Mouse (Mus musculus) kidney, embryonic 15.5 days (tissue): ENCODE measurements at regions not wholly inside any gene's neighbourhood (a gene's known extent, or its start where the extent isn't known, plus 50 kb on each side); places are given as distances from the start of the nearest gene placed in this dataset.

Source experiments
- ATAC-seq: fragments of 200-750 bp; cut with Nextera tagmentation; replicated peaks from 2 replicates; pipeline ENCODE4 v1.8.0; 2017; ENCODE audit warnings: moderate TSS enrichment; ENCODE audit not compliant: low FRiP score
- H3K27ac ChIP-seq: fragments of 300-500 bp; sonication (generic); 2 replicates; pipeline ENCODE4 v1.5.1; 2015; ENCODE audit warnings: mild to moderate bottlenecking, inconsistent platforms
- H3K27me3 ChIP-seq: fragments of 300-500 bp; sonication (generic); 2 replicates; pipeline ENCODE4 v1.6.1; 2015; ENCODE audit warnings: inconsistent platforms
- H3K36me3 ChIP-seq: fragments of 300-500 bp; sonication (generic); 2 replicates; pipeline ENCODE4 v1.6.1; 2015; ENCODE audit warnings: inconsistent platforms
- H3K4me1 ChIP-seq: fragments of 300-500 bp; sonication (generic); 2 replicates; pipeline ENCODE4 v1.6.1; 2015; ENCODE audit warnings: inconsistent platforms
- H3K4me2 ChIP-seq: fragments of 300-500 bp; sonication (generic); 2 replicates; pipeline ENCODE4 v1.6.1; 2015; ENCODE audit warnings: moderate library complexity, mild to moderate bottlenecking, inconsistent platforms
- H3K4me3 ChIP-seq: fragments of 300-500 bp; sonication (generic); replicated peaks from 2 replicates; pipeline ENCODE4 v1.5.1; 2015; ENCODE audit warnings: mild to moderate bottlenecking, inconsistent platforms
- H3K9ac ChIP-seq: fragments of 300-500 bp; sonication (generic); 2 replicates; pipeline ENCODE4 v1.6.1; 2015; ENCODE audit warnings: mild to moderate bottlenecking, inconsistent platforms
- H3K9me3 ChIP-seq: fragments of 300-500 bp; sonication (generic); replicated peaks from 2 replicates; pipeline ENCODE4 v1.6.1; 2016; ENCODE audit warnings: inconsistent platforms
- WGBS: fragments of 180-500 bp; shearing (Covaris S2); methylation state at CpG from one replicate; pipeline ENCODE4 v1.1.7; 2015; ENCODE audit warnings: mixed read lengths; 5-methylcytosine and 5-hydroxymethylcytosine counted together

DNA sequence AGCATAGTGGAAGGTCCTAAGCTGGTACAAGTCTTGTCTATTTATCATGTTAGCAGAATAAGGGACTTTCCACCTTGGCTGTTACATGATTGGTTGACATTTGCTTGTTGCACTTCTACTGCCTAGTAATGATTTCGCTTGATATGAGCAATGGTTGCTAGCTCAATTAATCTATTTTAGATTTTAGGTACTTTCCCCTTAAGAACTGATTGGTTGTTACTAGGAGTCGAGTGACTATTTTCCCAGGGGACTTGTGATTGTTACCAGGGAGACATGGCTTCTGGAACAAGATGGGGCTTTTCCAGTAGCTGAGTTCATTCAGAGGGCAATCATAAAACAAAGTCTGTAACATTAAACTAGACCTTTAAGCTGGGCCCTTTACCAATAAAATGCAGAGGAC, 100.9 kb downstream of the Nup35 start:
- no peak for ATAC-seq
- Histone ChIP-seq H3K4me1 (no peaks in the 10 kb centered on the region), H3K36me3 (no peaks in the 10 kb centered on the region), H3K27ac (no peak overlapping the region), H3K27me3 (no peaks in the 10 kb centered on the region), H3K9ac (no peak overlapping the region), H3K4me3 (no peak overlapping the region), H3K9me3 (no peaks in the 10 kb centered on the region), H3K4me2 (no peak overlapping the region)
- 46% methylated on average over 2 of the region's 2 CpGs for WGBS

DNA sequence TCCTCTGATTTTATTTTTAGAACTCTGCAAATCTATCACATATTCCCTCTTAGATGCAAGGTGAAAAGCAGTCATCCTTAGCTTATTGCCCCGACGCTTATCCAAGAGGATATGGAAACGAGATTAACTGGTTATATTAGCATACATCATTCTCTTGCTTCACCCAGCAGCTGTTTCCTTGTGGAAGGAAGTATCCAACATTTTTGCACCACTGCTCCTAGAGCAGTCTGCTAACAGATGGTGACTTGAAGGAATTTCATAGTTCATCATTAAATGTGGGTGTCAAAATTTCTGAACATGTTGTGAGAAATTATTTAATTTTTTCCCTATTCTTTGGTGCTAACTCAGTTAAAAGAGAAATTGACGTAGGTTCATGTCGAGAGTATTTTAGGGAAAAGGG, 107.0 kb downstream of the Nup35 start:
- Histone ChIP-seq H3K9me3 (no peaks in the 10 kb centered on the region), H3K36me3 (no peaks in the 10 kb centered on the region), H3K4me2 (no peak overlapping the region), H3K4me3 (no peak overlapping the region), H3K27me3 (no peaks in the 10 kb centered on the region), H3K27ac (no peak overlapping the region), H3K4me1 (no peaks in the 10 kb centered on the region), H3K9ac (no peak overlapping the region)
- 70% methylated on average over 5 of the region's 5 CpGs for WGBS
- ATAC-seq = no peak

DNA sequence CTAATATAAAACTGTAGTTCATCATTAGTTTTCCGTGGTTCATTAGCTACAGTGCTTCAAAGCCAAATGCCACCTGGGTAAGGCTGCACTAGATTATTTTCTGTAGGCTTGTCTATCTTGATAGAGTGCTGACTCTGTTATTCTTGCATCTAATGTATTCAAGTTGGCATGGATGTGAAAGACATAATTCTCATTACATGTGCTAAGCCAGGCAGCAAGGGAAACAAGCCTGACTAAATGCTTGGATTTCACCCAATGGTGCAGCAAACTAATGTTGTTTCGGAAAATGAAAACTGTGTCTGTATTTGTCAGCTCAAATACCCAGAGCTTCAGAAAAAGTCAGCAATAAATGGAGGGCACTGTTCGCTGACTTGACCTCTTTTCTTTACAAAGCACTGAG, 114.3 kb downstream of the Nup35 start:
- 87% methylated on average over 3 of the region's 3 CpGs for WGBS
- no peaks in the 10 kb centered on the region for H3K36me3 ChIP-seq
- H3K9me3 ChIP-seq = no peaks in the 10 kb centered on the region
- ATAC-seq = no peak
- no peaks in the 10 kb centered on the region for H3K27me3 ChIP-seq
- H3K4me2 ChIP-seq = no peak overlapping the region
- H3K4me1 ChIP-seq = no peaks in the 10 kb centered on the region
- no peak overlapping the region for H3K9ac ChIP-seq
- no peak overlapping the region for H3K4me3 ChIP-seq
- no peak overlapping the region for H3K27ac ChIP-seq

DNA sequence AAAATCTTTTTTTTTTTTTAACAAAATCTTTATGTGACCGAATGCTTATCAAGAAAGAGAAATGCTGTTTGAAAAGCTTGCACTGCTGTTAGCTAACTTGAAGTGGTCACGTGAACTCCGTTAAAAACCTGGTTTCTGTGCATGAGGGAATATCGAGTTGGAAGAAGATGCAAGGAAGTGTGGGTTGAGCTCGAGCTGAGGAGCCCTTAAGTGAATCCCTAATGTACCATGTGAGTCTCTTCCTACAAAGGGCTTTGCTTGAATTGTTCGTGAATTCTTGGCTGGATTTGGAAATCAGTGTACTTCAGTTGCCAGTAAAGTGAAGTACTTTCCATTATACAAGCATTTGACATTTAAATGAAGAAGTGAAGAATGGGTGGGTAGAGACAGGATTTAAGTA, 129.7 kb downstream of the Nup35 start:
- H3K4me1 ChIP-seq = no peaks in the 10 kb centered on the region
- H3K4me3 ChIP-seq = no peak overlapping the region
- H3K27ac ChIP-seq = no peak overlapping the region
- no peaks in the 10 kb centered on the region for H3K27me3 ChIP-seq
- no peaks in the 10 kb centered on the region for H3K36me3 ChIP-seq
- H3K4me2 ChIP-seq = no peak overlapping the region
- 82% methylated on average over 6 of the region's 6 CpGs for WGBS
- ATAC-seq = no peak
- H3K9me3 ChIP-seq = no peaks in the 10 kb centered on the region
- H3K9ac ChIP-seq = no peak overlapping the region

DNA sequence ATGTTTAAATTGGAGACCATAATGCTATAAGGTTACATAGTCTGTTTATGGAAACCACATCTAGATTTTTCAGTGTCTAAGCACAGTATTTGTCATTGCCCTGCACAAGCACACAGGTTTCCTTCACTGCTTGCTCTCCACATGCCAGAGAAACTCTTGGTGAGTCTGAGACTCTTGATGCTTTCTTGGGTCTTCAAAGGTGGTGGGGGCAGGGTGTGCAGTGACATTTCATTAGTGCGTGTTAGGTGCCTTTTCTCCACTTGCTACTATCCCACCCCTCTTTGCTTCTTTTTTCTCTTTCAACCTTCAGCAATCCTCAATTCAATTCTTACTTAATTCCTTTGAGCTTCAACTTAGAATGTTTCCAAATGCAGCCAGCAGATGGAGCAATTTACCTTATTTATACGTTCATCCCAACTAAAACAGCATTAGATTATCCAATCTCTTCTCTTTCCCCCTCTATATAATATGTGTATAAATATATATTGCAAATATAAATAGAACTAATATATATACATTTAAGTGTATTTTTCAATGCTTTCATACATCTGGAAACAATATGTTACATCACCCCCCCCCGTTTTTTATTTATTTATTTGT, 145.1 kb downstream of the Nup35 start:
- no peaks in the 10 kb centered on the region for H3K27me3 ChIP-seq
- no peaks in the 10 kb centered on the region for H3K9me3 ChIP-seq
- H3K27ac ChIP-seq = no peak overlapping the region
- no peak overlapping the region for H3K4me2 ChIP-seq
- no peaks in the 10 kb centered on the region for H3K36me3 ChIP-seq
- no peak for ATAC-seq
- H3K9ac ChIP-seq = no peak overlapping the region
- H3K4me1 ChIP-seq = no peaks in the 10 kb centered on the region
- WGBS = 36% methylated on average over 3 of the region's 3 CpGs
- H3K4me3 ChIP-seq = no peak overlapping the region

DNA sequence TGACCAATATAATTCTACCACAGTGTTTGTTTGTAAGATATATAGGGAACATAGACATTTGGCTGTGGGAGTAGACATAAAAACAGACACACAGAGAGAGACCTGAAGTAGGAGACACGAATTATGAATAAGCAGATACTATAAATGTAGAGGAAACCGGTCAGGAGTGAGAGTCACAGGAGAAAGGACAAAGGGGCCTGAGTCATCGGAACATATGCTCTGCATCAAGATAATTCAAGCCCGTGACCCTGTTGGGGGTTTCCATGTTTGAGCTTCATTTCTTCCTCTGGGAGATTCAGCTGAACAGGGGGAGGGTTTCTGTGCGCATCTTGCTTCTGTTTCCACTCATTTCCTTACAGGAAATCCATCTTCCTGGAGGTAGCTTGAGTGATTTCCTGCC, 154.1 kb downstream of the Nup35 start:
- 44% methylated on average over 5 of the region's 5 CpGs for WGBS
- 0 out of 2 replicates have a peak, but pooled peaks have one; percentile 33 for ATAC-seq
- no peaks in the 10 kb centered on the region for H3K9me3 ChIP-seq
- no peak overlapping the region for H3K4me3 ChIP-seq
- no peaks in the 10 kb centered on the region for H3K36me3 ChIP-seq
- H3K27ac ChIP-seq = no peak overlapping the region
- no peak overlapping the region for H3K9ac ChIP-seq
- H3K4me2 ChIP-seq = no peak overlapping the region
- H3K4me1 ChIP-seq = 0 out of 2 replicates have a peak, but pooled peaks cover 5% of the 10 kb centered on the region
- H3K27me3 ChIP-seq = no peaks in the 10 kb centered on the region

DNA sequence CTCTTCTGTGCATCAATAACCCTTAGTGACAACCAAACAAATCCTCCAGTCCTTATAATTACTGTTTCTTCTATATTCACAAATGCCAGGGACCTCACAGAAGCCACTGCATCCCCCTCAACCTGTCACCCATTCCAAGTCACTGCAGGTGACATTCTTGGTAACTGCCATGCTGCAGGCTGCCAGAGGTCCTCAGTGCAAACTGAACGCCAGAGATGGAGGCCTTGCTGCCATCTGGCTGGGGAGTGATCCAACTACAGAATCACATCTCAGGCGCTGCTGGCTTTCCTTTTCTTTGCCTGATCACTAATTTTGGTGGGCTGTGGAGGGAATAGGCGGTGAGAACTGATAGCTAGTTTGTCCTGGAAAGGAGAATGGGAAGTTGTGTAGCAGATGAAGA, 155.4 kb downstream of the Nup35 start:
- H3K36me3 ChIP-seq = no peaks in the 10 kb centered on the region
- H3K27ac ChIP-seq = no peak overlapping the region
- no peaks in the 10 kb centered on the region for H3K9me3 ChIP-seq
- no peak overlapping the region for H3K4me3 ChIP-seq
- H3K27me3 ChIP-seq = no peaks in the 10 kb centered on the region
- no peak for ATAC-seq
- no peak overlapping the region for H3K9ac ChIP-seq
- no peak overlapping the region for H3K4me2 ChIP-seq
- 0 out of 2 replicates have a peak, but pooled peaks cover 5% of the 10 kb centered on the region for H3K4me1 ChIP-seq
- 69% methylated on average over 3 of the region's 3 CpGs for WGBS

DNA sequence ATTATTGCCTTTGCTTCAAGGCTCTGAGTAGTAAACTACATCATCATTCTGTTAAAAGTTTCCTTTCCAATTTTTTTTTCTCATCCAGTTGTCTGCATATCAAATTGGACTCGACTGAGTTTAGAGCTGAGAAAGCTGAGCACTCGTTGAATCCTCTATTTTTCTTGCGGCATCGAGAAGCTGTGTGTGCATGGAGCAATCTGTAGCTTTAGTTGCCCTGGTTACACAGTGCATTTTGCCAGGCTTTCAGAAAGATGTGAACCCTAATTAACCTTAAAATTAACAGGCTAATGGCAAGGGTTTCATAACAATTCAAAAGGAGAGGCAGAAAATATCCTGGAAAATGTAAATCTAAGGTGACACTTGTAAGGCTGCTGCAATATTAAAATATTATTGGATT, 169.3 kb downstream of the Nup35 start:
- no peaks in the 10 kb centered on the region for H3K36me3 ChIP-seq
- H3K9me3 ChIP-seq = no peaks in the 10 kb centered on the region
- H3K27ac ChIP-seq = no peak overlapping the region
- no peaks in the 10 kb centered on the region for H3K27me3 ChIP-seq
- no peak for ATAC-seq
- no peaks in the 10 kb centered on the region for H3K4me1 ChIP-seq
- H3K4me3 ChIP-seq = no peak overlapping the region
- no peak overlapping the region for H3K9ac ChIP-seq
- no peak overlapping the region for H3K4me2 ChIP-seq
- 83% methylated on average over 4 of the region's 4 CpGs for WGBS

DNA sequence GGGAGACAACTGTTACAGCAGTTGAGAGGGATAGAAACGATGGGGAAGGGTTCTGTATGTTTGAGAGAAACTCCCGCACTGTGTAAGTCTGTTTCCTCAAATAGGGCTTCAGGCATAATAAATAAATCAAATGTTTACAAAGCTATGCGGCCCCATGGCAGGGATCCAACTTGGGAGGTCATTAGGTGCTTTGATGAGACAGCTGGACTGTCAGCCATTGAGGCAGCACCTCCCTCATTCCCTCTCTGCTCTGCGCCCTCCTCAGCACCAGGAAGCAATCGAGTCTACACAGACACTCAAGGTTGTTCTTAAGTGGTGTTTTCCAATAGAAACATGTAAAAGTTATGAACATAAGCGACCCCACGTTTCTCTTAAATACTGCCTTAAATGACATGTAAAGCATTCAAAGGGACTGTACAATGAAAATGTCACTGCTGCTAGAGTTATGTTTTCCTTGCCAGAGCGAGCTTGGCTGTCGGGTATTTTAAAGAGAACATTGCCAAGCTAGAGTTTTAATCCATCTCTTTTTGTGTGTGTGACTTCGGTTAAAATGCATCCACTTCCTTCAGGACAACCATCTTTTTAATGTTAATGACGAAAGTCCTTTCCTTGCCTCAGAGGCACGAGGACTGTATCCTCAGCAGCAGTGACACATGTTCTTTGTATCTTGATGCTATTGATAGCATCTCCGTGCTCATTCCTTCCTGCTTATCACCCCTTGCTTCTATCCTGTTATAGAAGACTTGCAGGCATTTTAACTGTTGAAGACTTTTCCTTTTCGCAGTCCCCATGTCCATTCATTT, 176.5 kb downstream of the Nup35 start:
- no peaks in the 10 kb centered on the region for H3K9me3 ChIP-seq
- H3K4me1 ChIP-seq = peaks cover 8% of the 10 kb centered on the region
- H3K4me3 ChIP-seq = no peak overlapping the region
- ATAC-seq = peak; percentile 43; the same call in 1 of the 2 replicates
- H3K36me3 ChIP-seq = no peaks in the 10 kb centered on the region
- peak overlapping the region; percentile 43; the same call in 1 of the 2 replicates for H3K27ac ChIP-seq
- WGBS = 45% methylated on average over 14 of the region's 14 CpGs
- no peaks in the 10 kb centered on the region for H3K27me3 ChIP-seq
- H3K4me2 ChIP-seq = 0 out of 2 replicates have a peak overlapping the region, but pooled peaks have one; percentile 13
- H3K9ac ChIP-seq = no peak overlapping the region

DNA sequence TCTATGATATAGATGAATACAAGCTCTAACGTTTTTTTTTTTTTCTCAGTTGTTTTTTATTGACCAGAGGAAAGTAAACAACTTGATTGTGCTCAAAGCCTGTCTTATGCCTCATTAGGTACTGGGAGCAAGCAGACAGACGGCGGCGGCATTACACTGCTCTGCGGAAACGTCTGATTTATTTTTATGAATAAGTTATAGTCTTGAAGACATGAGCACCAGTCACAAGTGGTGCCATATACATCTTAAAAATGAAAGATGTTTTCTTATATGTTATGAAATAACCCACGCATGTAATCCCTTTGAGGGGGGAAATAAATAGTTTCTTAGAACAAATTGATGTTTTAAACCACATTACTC, 177.1 kb downstream of the Nup35 start:
- no peaks in the 10 kb centered on the region for H3K27me3 ChIP-seq
- 68% methylated on average over 7 of the region's 7 CpGs for WGBS

DNA sequence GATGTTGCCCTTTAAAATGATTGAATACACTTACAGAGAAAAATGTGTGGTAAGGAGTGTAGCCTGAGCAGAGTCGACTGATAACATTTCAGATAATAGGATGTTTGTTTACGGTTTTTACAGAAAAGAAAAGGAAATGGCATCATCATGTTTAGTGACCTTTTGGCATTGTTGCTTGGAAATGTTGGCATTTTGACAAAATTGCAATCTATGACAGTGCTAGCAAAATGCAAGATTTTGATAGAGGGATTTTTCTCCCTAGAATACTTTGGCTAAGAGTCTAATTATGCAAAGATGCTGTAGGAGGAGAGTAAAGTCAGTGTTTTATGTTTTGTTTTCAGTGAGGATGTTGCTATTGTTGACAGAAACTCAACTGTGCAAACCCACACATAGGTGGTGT, 202.2 kb downstream of the Nup35 start:
- no peaks in the 10 kb centered on the region for H3K27me3 ChIP-seq
- no peaks in the 10 kb centered on the region for H3K36me3 ChIP-seq
- H3K4me1 ChIP-seq = no peaks in the 10 kb centered on the region
- WGBS = 50% methylated on average over 2 of the region's 2 CpGs
- no peak overlapping the region for H3K9ac ChIP-seq
- H3K27ac ChIP-seq = no peak overlapping the region
- H3K4me3 ChIP-seq = no peak overlapping the region
- no peak overlapping the region for H3K4me2 ChIP-seq
- no peaks in the 10 kb centered on the region for H3K9me3 ChIP-seq
- no peak for ATAC-seq

More for the DNA sequence above, 177.1 kb downstream of the Nup35 start:
- Histone ChIP-seq H3K27ac (no peak overlapping the region), H3K4me1 (peaks cover 8% of the 10 kb centered on the region), H3K9ac (no peak overlapping the region), H3K4me2 (no peak overlapping the region), H3K36me3 (no peaks in the 10 kb centered on the region), H3K4me3 (no peak overlapping the region), H3K9me3 (no peaks in the 10 kb centered on the region)
- no peak for ATAC-seq

DNA sequence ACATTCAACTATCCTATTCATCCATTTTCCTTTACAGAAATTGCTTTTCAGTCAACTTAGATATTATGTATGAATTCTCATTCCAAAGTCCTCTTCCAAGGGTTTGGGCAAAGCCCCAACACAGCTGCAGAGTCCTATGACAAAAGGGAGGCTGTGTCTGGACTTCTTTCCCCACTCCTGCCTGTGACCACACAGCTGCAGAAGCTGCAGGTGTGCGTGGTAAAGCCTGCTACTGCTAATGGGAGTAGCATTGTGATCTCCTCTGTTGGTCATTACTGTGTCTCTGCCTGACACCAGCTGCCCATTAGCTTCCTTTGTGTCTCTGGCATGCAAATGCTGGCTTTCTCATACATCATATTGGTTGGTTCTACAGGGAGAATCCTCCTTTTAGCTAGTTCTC, 234.0 kb downstream of the Nup35 start:
- Histone ChIP-seq H3K4me2 (no peak overlapping the region), H3K36me3 (no peaks in the 10 kb centered on the region), H3K27ac (no peak overlapping the region), H3K9ac (no peak overlapping the region), H3K27me3 (no peaks in the 10 kb centered on the region), H3K9me3 (no peaks in the 10 kb centered on the region), H3K4me3 (no peak overlapping the region), H3K4me1 (no peaks in the 10 kb centered on the region)
- 43% methylated on average over 1 of the region's 1 CpGs for WGBS
- ATAC-seq = no peak
